Mouse (Mus musculus) CD4-positive helper T cell, adult 2 months (primary cell): ENCODE data around the gene Msmp.
A peak's percentile ranks its signal among the peaks of the same experiment; 100 is the strongest.

Experiments
- DNase-seq: peaks from one replicate; pipeline ENCODE4 v3.0.0-alpha.2; 2012; ENCODE audit warnings: low read depth, missing footprints, low spot score

Msmp gene

DNA sequence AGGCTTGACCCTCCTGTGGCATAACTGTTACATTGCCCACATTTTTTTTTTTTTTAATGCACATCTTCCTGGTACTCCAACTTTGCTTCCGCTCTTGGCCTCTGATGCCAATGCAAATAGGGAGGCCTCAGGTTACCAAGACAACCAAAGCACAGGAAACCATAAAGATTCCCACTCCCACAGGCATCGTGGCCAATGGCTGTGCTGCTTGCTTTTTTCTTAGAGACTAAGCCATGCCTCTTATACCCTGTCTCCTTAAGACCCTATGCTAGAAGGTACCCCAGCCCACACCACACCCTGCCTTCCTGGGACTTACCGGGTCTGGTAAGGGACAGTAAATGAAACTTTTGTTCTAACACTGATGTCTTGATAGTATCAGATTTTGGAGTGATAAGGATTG, 9.2 kb upstream of the Msmp start:
- DNase-seq = no peak

DNA sequence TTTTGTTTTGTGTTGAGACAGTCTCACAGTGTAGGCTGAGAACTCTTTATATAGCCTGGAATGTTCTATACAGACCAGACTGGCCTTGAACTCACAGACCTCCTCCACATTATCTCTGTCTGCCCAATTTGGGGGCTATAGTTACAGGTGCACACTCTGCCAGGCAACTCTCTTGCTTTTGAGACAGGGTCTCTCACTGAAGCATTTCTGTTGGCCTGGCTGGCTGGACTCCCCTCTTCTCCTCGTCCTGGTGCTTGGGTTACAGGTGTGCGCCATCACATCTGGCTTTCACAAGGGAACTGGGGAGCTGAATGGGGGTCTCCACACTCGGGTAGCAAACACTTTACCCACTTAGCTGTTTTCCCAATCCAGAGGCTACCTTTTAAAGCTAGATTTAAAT, 7.7 kb upstream of the Msmp start:
- DNase-seq = no peak

DNA sequence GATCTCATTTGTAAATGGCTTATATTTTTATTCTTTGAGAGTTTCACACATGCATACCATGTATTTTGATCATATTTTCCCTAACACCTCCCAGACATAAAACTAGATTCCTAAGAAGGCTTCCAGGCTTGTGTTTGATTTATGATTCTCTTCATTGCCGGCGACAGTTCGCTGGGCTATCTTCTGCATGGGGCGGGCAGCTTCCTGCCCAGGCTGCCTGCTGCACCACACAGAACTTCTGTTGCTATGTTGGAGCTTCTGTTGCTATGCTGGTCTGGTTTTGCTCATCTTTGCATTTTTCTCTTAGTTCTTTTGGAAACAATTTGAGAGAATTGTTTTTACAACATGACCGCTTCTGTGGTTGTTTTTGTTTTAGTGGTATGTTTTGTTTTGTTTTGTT, 7.2 kb upstream of the Msmp start:
- DNase-seq = no peak

DNA sequence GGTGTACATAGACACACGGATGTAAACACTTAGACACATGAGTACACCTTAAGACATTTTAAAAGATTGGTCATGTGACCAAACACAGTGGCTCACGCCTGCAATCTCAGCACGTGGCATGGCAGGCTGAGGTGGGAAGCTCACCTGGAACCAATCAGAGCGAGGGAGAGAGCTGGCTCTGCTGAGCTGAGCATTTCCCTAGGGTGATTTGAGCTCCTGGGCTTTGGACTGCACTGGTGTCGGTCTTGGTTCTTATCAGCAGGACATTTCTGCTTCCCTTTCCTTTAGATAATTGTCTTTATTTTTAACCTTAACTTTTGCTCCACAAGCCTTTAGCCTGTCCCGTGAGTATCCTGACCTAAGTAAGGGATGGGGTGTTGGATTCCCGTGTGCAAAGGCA, 3.4 kb upstream of the Msmp start:
- no peak for DNase-seq

DNA sequence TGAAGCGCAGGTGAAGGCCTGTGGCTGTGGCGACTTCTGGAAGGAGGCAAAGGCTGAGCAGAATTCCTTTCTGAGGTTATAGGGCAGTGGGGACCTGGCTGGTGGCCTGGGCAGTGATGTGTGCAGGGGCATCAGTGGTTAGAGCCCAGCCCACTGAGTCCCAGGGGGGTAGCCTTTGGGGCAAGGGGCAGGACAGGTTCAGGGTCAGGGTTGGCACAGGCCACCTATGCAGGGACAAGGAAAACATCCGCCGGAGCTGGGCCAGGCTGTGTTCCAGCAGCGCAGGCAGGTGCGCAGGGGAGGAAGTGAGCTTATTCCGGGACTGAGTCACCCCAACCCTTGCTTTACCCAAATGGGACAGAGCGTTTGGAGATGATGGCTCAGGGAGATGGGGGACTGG, 2.1 kb upstream of the Msmp start:
- DNase-seq = no peak

DNA sequence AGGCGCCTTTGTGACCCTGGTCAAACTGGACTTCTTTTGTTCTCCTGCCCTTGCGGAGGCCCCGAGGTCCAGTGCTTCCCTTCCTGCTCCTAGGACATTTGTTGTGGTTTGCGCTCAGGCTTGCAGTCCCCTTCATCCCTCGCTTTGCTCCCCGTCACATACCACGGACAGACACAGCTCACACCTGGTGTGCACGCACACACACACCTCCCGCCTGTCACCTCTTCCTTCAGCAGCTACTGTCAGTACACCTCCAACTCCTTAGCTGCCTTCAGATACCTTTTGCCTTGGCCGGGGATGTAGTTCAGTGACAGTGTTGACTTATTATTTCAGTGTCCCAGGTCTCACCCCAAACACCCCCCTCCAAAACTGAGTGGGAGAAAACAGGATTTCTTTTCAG, 1.4 kb upstream of the Msmp start:
- DNase-seq = no peak

DNA sequence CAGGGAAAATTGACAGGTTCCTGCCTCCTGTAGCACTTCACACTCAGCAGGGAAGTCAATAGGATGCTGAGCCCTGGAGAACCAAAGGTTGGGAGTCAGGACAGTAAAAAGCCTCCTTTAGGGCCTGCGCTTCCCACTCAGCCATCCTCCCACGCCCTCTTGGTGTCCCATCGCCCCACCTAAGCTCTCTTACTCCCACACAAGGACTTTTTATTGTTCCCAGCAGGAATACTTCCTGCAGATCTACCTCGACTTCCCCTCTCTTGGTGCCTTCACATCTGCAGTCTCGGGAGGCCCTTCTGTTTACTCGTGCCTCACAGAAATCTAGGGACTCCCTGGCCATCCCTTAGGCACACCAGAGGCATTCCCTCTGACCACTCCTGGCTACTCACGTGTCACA, 873 bp downstream of the Msmp start:
- DNase-seq = no peak

DNA sequence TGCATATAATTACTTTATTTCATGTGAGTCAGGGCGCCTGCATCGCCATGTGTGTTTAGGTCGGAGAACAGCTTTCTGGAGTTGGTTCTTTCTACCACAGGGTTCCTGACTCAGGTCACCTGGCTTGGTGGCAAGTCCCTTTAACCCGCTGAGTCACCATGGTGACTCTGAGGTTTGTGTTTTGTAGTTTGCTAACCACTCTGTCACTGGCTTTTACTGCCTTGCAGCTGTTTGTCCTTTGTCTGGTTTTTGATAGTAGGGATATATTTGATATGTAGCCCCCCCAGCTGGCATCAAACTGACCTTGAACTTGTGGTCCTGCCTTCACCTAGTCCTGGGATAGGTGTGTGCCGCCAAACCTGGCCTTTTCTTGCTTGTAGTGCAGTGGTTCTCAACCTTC, 2.1 kb downstream of the Msmp start:
- DNase-seq = no peak

DNA sequence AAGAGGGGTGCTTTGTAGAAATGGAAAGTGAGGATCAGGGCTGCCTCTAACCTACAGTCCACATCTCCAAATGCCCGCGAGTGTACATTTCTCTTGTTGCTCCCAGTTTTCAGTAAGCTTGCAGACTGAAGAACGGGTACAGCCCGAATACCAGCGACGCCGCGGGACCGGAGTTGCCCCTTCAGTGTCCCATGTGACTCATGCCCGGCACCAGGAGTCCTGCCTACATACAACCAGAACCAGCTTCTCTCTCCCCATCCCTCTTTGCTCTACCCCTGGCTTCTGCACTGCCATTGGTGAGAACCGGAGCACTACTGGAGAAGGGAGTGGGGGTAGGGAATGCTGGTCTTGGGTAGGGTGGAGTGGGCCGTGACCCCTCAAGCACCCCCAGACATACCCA, 2.9 kb downstream of the Msmp start:
- DNase-seq = no peak

DNA sequence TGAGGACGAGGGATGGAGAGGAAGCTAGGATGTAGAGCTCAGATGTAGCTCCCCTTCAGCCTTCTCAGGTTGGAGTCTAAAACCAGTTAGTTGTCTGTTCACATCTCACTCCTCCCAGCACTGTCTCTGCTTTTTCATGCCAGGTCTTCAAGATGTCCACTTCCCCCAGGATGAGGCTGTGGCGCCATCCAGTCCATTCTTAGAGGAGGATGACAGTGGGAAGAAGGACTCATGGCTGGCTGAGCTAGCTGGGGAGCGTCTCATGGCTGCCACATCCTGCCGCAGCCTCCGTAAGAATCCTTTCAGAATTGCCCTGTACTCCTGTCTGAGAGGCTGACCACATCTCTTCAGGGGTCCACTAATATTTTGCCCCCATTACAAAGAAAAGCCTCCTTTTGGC, 3.6 kb downstream of the Msmp start:
- DNase-seq = no peak

DNA sequence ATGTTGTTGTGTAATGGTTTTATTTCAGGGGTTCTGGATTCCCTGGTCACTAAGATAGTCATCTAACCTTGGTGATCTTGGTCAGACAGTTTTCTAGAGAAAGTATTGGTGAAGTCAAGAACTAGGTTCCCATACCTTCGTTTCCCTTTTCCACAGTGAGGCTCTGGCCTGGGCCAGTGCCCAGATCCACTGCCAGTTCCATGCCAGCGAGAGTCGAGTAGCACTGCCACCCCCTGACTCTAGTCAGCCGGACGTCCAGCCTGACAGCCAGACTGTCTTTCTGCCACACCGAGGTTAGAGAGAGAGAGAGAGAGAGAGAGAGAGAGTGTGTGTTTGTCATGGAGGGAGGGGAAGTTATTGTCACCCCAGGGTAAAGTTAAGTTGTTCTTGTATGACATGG, 4.6 kb downstream of the Msmp start:
- DNase-seq = no peak

DNA sequence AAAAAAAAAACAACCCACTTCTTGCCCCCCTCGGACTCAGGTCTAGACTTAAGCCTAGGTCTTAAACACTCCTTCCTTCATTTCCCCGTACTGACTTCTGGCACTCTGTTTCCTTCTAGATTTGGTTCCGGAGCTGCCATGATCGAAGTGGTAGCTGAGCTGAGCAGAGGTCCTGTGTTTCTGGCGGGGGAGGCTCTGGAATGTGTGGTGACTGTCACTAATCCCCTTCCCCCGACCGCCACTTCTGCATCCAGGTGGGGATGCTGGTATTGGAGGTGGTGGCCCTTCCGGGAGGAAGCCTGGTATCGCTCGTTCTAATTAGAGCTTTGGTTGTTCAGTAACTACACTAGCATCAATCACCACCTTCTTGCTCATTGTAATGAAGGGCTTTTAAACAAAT, 5.0 kb downstream of the Msmp start:
- no peak for DNase-seq

DNA sequence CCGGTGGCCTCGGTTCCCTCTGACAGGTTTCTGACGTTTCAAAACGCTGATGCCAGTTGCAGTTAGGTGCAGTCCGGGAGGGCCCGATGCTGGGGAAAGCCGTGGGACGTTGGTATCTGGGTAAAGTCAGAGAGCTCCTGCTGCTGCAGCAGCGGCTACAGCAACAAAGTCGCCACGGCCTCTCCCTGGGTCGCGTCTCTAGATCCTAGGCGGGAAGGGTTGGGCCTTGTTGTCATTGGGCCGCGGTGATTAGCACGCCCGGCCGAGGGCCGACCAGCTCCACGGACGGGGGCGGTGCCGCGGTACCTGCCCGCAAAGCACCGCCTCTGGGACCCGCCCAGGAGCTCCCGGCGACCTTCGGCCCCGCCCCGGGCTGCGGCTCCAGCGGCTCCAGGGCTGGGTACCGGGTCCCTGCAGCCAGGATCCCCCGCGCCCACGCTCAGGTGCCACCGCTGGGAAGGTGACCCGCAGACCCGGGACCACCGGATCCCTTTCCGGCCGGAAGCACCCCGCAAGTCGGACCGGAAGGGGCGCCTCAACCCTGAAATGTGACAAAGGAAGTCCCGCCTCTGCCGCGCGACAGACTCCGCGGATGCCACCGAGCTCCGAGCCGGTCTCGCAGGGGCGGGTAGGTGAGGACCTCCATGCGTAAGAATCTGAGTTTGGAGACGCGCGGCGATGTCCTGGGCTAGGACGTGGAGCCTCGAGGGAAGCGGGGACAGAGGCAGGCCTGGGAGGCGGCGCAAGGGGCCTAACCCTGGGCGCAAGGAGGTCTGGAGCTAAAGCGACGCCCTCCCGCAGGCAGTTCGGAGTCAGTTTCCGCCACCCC, 5.7 kb downstream of the Msmp start, which contains the start of the genes Rgp1 and Gba2:
Gene Rgp1 (plus strand): TSS at position 340 of the 829 bp plus-strand sequence.
Gene Gba2 (minus strand): TSS at position 498 of the 829 bp plus-strand sequence.
- DNase-seq = peak; percentile 87

DNA sequence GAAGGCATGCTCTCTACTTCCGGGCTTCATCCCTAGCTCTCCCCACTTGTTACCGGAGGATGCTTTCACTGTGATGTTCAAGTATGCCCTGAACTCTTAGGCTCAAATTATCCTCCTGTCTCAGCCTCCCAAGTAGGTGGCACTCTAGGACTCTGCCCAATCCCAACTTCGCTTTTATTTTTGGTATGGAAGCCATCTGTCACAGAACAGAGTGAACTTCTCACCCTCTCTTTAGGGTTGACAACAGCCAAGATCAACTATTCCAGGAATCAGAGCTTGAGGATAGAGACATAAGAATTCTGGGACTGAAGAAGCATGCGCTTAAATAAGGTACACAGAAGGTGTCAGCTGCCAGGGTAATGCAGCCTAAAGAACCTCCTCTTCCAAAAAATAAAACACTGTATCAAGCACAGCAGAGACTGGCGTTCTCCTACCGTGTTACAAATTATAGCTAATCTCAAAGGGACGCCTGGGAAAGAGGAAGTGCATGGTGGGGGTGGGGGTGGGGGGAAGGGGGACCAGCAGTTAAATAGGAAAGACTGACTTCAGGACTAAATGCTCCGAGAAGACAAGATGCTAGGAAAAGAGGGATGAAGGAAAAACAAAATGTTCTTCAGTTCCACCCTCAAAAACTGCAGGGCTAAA, 6.9 kb downstream of the Msmp start:
- DNase-seq = no peak

DNA sequence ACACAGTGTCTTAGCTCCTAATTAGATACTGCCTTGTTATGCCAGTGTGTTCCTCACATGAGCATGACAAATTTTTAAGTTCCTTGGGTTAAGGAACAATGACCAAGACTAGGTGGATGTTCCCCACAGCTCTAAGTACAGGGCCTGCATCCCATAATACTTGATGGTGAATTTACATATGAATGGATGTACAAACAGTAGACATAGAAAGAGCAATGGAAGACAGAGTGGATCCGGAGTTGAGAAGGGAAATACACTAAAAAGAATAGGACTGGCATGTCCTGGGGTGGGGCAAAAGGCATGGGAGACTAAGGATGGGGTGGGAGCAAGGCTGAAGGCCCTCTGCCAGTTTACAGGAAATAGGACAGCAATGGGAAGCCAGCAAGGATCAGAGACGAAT, 8.9 kb downstream of the Msmp start:
- no peak for DNase-seq

DNA sequence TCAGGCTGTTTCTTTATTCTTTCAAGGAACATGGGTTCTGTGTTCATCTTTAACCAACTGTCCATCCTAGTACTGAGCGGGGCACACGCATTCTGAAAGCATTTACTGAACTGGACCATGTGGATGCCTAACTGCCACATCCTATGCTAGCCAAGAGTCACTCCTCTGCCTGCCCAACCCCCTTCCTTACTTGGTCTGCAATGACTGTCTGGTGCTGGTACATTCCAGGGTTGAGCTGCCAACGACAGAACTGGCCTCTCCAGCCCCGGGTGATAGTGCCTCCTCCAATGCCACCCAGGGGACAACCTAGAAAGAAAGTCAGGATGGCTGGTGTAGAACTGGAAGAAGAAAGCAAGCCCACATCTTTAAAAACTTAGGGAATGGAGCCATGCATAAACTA, 10.7 kb downstream of the Msmp start:
- DNase-seq = no peak

DNA sequence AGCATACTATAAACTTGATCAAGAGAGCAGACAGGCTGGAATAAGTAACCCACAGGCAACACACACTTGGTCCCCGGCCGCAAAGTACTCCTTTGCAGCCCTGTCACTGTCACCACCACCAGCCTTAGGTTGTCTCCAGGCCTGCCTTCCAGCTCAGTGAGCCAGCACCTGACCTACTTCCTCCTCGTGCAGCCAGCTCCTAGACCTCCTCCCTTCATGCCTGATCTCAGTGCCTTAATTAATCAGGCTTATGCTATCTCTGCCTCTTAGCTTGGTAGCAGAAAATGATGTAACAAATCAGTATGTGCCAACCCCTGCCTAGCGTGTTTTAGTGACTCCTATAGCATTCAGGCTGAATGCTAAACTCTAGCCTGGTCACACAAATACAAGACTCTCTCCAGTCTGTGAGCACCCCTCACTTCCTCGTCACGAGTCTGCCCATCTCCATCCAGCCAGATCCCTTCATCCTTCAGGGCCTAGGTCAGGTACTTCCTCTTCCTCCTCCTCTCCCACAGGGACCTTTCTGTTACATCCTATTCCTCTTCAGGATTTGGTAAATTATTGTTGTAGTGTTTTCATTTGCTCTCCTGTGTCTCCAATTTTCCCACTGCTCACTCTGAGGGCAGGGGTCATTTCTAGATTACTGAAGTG, 12.8 kb downstream of the Msmp start:
- no peak for DNase-seq

DNA sequence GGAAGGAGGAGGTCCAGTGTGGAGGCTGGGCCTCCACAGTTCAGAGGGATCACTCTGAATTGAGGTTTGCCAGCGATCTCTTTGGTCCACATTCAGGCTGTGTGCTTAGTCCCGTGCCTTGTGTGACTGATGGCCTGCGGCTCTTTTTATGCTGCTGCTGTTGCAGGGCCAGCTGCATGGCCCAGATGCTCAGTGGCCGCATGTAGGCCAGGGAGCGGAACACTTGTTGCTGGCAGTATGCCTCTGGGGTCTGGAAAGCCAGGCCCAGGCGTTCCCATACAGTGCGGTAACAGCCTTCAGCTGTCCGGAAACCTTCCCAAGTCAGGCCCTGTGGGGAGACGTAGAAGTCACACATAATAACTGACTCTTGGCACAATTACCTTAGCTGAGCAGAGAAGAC, 17.2 kb downstream of the Msmp start:
- DNase-seq = no peak

DNA sequence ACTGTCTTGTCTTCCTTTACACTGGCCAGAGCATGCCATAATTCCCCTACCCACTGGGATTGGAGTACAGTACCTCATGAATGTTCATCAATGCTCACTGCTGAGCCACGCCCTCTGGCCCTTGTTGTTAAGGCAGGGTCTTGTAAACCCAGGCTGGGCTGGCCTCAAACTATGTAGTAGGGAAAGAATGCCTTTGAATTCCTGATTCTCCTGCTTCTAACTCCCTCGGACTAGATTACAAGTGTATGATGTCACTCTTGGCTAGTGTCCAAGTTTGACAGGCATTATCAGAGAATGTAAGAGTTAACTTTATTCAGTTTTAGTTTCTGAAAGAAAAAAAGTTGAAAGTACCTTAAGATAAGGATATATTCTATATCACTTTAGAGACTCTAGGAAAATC, 20.1 kb downstream of the Msmp start:
- DNase-seq = no peak

DNA sequence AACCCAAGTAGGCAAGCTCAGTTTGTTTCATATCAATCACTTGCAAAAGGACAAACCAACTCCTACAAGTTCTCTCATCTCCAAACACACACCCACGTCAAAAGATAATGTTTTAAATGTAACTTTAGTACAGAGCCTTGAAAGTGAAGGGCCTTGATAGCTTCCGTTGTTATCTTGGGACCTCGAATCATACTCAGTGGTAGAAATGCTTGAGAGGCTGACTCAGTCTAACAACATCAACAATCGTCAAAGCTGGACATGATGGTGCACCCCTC, 20.8 kb downstream of the Msmp start:
- no peak for DNase-seq

DNA sequence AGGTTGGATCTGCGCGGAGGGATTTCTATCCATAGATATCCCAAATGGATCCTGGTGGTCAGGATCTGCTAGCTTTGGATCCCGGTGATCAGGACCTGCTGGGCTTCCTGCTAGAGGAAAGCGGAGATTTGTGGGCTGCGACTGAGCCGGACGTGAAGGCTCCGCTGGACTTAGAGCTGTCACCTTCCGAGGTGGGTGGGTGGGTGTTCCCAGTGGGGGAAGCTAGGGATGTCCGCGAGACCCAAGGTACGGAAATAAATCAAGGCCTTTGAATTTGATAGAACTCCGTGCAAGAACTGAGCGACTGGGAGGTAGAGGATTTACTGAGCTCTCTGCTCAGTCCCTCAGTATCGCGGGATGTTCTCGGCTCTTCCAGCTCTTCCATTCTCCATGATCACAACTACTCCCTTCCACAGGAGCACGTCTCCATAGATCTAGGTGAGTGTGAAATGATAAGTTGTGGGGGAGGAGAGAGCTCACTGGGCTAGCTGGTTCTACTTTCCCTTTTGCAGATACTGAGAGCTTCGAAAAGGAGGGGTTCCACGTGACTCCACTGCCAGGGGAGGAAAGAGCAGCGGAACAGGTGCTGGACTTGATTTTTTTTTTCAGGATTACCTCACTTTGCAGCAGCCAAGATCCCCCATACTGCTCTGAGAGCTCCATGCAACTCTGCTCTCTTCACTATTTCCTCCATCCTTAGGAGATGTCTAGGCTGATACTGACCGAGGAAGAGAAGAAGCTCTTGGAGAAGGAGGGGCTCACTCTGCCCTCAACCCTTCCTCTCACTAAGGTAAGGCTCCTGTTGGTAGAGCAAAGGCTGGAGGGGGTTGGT, 21.3 kb downstream of the Msmp start:
- DNase-seq = peak; percentile 64
